Mouse (Mus musculus) hematopoietic stem cell, adult 5-6 weeks (primary cell): ENCODE results near the gene Dlg3. TPM values are rescaled to one million over a fixed set of nuclear protein-coding genes. Genes with fewer than 3 reads are reported as not detected.

ENCODE experiments used
- ATAC-seq, 2 experiments: fragments of 125-278 bp in 1 of 2; replicated peaks in 1 of 2; 2 replicates each; pipeline ENCODE4 v1.8.0; 2016 to 2017; ENCODE audit warnings: inconsistent platforms in 2 of 2, mild to moderate bottlenecking in 2 of 2, moderate number of reproducible peaks in 2 of 2, low read depth in 1 of 2, moderate TSS enrichment in 1 of 2; ENCODE audit not compliant: low FRiP score in 2 of 2, poor library complexity in 2 of 2, severe bottlenecking in 2 of 2, insufficient read depth in 1 of 2, low TSS enrichment in 1 of 2
- total RNA-seq: library from RNA; stranded (forward); fragments of 172-1452, 232-1000 nt; gene quantifications from 2 replicates; pipeline ENCODE4 v1.2.3, GENCODE M21; 2017

Dlg3 gene
- total RNA-seq, 1 experiment from 2014 or later, result 20.8 TPM

DNA sequence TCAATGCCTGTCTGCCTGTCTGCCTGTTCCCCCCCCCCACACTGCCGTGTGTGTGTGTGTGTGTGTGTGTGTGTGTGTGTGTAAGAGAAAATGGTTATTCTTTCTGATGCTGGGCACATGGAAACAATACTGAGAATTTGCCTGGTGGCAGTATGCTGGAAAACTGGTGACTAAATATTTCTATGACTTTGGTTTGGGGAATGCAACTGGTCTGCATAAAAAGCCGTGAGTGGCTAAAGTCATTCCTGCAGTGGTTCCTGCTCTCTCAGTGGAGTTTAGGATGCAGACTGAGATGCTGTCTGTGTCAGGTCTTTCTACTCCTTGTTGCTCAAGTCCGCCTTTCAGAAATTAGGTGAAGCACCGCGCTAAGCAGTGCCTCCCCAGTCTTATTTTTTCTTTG is 10.9 kb downstream of the Dlg3 start:
- ATAC-seq, result no peak

DNA sequence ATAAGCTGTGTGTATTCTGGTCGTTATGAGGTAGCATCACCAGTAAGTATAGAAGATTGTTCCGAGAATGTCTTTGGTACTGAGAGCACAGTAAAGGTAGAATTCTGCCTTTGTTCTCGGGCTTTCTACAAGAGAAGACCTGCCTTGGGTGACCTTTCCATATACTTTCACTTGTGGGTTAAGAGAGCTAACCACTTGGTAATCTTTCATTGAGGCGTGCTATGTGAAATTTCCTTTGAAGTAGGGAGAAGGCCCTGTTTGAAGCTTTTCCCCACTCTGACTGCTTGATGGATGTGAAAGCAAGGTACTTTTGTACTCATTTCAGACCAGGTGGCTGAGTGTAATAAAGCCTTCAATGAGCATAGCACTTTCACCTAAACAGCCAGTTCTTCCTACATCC is 21.8 kb downstream of the Dlg3 start:
- no peak for ATAC-seq

GRCm38 (mm10) chrX:100796041-100796740 is 28.7 kb downstream of the Dlg3 start:
- no peak for ATAC-seq

- no peak for ATAC-seq
These were observed 29.2 kb downstream of the Dlg3 start for GRCm38 (mm10) chrX:100796741-100797090.

GRCm38 (mm10) chrX:100797370-100797769 is 29.8 kb downstream of the Dlg3 start:
- no peak for ATAC-seq

DNA sequence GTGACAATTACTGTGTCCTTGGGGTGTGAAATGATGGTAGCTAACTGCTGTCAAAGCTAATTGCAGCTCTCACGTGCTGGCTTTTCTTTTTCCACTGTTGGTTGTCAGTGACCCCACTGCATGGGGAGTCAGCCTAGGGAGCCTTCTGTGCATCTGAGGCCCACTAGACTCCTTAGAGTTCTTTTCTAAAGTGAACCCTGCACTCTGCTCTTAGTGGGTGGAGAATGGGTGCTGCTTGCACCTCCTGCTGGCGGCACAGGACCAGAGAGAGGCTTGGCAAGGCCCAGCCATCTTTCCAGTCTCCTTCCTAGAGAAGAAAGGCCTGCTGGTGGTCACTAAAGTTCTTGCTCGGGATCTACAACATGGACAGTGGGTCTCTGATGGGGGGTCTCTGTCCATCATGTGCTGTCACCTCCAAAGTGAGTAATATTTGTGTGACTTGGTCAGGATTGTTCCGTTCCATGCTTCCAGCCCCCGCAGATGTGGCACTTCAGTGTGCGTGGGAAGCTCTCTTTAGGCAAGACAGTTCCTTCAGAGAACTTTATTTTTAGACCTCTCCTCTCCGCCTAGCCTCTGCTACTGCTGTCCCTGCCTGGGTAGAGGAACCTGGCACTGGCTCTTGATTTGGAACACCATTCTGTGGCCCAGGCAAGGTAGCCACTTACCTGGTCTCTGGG is 30.5 kb downstream of the Dlg3 start:
- ATAC-seq, result no peak

GRCm38 (mm10) chrX:100800643-100801042 is 33.1 kb downstream of the Dlg3 start:
- peak; percentile 59 to 60; a peak in 1 of 4 replicates for ATAC-seq

DNA sequence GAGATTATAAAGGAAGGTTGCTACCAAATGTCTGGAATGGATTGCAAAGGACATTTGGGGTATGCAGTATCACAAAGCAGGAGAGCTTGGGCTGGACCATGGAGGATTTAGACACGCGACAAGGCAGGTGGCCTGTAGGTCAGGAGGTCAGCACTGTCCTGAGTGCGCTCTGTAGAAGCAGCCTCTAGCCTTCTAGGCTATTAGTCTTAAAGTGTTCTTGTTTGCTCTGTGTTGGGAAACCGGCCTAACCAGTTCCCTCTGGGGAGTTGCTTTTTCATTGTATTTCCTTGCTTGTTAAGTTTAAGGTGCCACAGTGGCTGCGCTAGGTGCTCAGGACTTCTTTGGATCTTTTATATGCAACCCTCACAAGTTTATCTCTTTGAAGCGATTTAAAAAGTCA is 34.5 kb downstream of the Dlg3 start:
- ATAC-seq, result no peak

DNA sequence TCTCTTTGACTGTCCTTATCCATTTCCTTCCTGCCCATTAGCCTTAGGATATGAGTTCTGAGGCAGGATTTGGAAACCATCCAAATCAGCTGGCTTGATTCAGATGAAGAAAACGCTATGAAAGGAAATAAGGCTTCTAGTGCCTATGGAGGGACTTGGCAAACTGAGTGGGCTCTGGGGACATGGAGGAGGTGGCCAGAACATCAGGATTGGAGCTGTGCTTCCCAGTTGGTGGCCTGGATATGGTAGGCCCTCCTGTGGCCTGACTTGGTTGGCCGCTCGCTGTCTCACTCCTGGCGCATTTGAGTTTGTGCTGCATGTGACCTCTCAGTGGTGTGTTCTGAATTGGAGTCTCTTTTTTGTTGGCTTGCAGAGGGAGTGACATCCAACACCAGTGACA is 43.6 kb downstream of the Dlg3 start:
- ATAC-seq, result no peak

DNA sequence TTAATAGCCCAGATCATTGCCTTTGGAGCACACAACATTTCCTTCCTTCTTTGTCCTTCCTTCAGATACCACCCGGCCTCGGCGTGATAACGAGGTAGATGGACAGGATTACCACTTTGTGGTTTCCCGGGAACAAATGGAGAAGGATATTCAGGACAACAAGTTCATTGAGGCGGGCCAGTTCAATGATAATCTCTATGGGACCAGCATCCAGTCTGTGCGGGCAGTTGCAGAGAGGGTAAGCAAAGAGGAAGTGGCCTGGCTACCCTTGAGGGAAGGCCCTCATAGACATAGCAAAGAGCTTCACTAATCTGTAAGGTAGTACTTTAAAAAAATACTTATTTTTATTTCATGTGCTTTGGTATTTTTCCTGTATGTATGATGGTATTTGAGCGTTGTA is 46.6 kb downstream of the Dlg3 start:
- ATAC-seq, result peak; percentile 71 to 72

- ATAC-seq, result no peak
These were observed 48.2 kb downstream of the Dlg3 start for GRCm38 (mm10) chrX:100815766-100816165.

DNA sequence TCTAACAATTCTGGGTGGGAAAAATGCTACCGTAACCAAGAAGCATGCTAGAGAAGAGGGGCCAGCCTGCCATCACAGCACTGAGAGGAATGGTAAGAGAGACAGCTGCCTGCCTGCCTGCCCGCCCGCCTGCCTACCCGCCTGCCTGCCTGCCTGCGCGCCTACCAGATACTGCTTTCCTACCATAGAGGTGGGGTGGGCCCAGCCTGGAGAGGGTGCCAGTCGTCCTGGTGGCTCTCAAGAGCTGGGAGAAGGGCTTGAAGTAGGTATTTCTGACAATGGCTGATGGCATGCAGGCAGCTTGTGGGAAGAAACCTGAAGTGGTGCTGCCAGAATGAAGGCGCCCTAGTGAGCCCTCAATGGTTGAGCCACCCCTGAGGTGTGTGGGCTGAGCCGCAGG is 51.2 kb downstream of the Dlg3 start:
- ATAC-seq, result no peak

DNA sequence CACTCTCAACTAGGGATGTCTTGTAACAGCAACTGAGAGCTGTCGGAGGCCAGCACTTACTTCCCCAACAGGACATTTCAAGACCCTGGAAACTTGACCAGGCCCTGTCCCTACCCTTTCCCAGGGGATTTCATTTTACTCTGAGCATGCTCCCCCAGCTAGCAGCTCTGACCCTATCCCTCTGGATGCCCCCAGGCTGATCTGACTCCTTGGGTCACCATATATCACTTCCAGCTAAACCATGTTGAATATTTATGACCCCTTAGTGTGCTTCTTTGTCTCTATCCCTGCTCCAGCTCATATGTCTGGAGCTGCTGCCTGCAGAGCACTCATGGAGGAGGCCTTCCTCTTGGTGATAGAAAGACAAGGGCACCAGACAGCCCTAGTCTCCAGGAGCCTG is 53.6 kb downstream of the Dlg3 start:
- ATAC-seq, result no peak

DNA sequence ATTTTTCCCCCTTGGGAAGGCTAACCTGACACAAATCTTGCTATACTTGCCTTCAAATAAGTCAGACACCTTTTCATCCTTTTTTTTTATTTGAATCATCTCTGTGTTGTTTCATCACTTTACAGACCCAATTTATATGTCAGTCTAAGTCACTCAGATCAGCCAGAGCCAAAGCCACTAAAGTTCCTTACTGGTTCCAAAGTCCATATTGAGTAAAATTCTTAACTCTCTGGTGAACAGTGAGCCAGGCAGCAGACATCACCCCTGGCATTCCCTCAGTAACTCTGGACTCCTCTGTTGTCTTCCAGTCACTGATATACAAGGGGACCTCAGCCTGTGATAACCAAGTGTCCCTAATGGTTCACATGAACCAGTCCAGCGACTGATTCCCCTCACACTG is 58.0 kb downstream of the Dlg3 start:
- no peak for ATAC-seq

- no peak for ATAC-seq
These were observed 65.3 kb downstream of the Dlg3 start for GRCm38 (mm10) chrX:100832806-100833205.

- ATAC-seq, result no peak
These were observed 71.7 kb downstream of the Dlg3 start for GRCm38 (mm10) chrX:100839211-100839610.
